Mouse (Mus musculus) heart, postnatal 4 days (tissue): ENCODE measurements around the gene Erc1. TPM values are rescaled to one million over a fixed set of nuclear protein-coding genes. Genes with fewer than 3 reads are reported as not detected.

ENCODE experiments used
- total RNA-seq, 2 experiments: library from RNA; stranded (reverse); gene quantifications; 2 replicates each; pipeline ENCODE4 v1.2.3; 2021

Erc1 gene
- total RNA-seq, 2 experiments from 2014 or later, result 42.2 to 44.4 TPM

Other genes with a start within 250 kb of the Erc1 start
- gene Rad52, start 54.5 kb upstream of the Erc1 start, total RNA-seq, result 10 to 100 TPM; 14.8 to 15.4 TPM
- gene Wnk1, start 190.5 kb upstream of the Erc1 start, total RNA-seq, result 100 to 1,000 TPM; 332 to 358 TPM
- not detected for gene Ninj2, start 245.2 kb upstream of the Erc1 start, total RNA-seq